Mouse (Mus musculus) forelimb bud, embryonic 11.5 days (tissue): ENCODE measurements around the gene Hoxa2.

Experiments
- DNase-seq: peaks from one replicate; pipeline ENCODE4 v3.0.0-alpha.2; 2012; ENCODE audit warnings: low read depth, low spot score

Hoxa2 gene

GRCm38 (mm10) chr6:52202362-52203120 lies 37.9 kb upstream of the Hoxa2 start:
- no peak for DNase-seq

- no peak for DNase-seq
Observed at GRCm38 (mm10) chr6:52201269-52201668, 36.6 kb upstream of the Hoxa2 start.

GRCm38 (mm10) chr6:52200751-52201250 lies 36.2 kb upstream of the Hoxa2 start:
- no peak for DNase-seq

- DNase-seq = no peak
Observed at GRCm38 (mm10) chr6:52200073-52200750, 35.6 kb upstream of the Hoxa2 start.

- DNase-seq = no peak
Observed at GRCm38 (mm10) chr6:52197271-52197670, 32.6 kb upstream of the Hoxa2 start.

GRCm38 (mm10) chr6:52196811-52197210 lies 32.2 kb upstream of the Hoxa2 start:
- no peak for DNase-seq

- no peak for DNase-seq
Observed at GRCm38 (mm10) chr6:52194690-52195089, 30.1 kb upstream of the Hoxa2 start.

GRCm38 (mm10) chr6:52191860-52192550 lies 27.4 kb upstream of the Hoxa2 start:
- DNase-seq = no peak

GRCm38 (mm10) chr6:52190906-52191810 lies 26.5 kb upstream of the Hoxa2 start, which contains the start of gene Hoxa4:
Gene Hoxa4, minus strand, starts transcription at chr6:52191753.
- no peak for DNase-seq

- no peak for DNase-seq
Observed at GRCm38 (mm10) chr6:52190410-52190809, 25.8 kb upstream of the Hoxa2 start.

- no peak for DNase-seq
Observed at GRCm38 (mm10) chr6:52189909-52190308, 25.3 kb upstream of the Hoxa2 start.

GRCm38 (mm10) chr6:52189172-52189591 lies 24.6 kb upstream of the Hoxa2 start:
- no peak for DNase-seq

GRCm38 (mm10) chr6:52186500-52186899 lies 21.9 kb upstream of the Hoxa2 start:
- DNase-seq = no peak

GRCm38 (mm10) chr6:52185834-52186233 lies 21.2 kb upstream of the Hoxa2 start:
- DNase-seq = no peak

GRCm38 (mm10) chr6:52185222-52185621 lies 20.6 kb upstream of the Hoxa2 start:
- DNase-seq = no peak

- no peak for DNase-seq
Observed at GRCm38 (mm10) chr6:52184668-52185067, 20.0 kb upstream of the Hoxa2 start.

- no peak for DNase-seq
Observed at GRCm38 (mm10) chr6:52183311-52184080, 18.9 kb upstream of the Hoxa2 start.

GRCm38 (mm10) chr6:52182793-52183192 lies 18.2 kb upstream of the Hoxa2 start:
- no peak for DNase-seq

GRCm38 (mm10) chr6:52182030-52182429 lies 17.4 kb upstream of the Hoxa2 start:
- DNase-seq = no peak

- DNase-seq = no peak
Observed at GRCm38 (mm10) chr6:52180726-52181125, 16.1 kb upstream of the Hoxa2 start.
